In the genomic region with DNA sequence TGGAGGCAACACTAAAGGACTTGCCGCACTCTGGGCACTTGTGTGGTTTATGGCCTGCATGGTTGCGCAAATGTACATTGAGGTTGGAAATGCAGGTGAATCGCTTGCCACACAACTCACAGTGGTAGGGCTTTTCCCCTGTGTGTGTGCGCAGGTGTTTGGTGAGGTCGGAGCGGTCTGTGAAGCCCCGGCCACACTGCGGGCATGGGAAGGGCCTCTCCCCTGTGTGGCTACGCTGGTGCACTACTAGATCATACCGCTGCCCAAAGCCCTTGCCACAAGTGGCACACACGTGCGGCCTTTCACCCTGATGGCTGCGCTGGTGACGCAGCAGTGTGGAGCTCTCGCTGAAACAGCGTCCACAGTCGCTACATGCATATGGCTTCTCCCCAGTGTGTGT, we compare ENCODE assay signal across 17 mouse cellular contexts. TPM values are rescaled to one million over a fixed set of nuclear protein-coding genes. Genes with fewer than 3 reads are reported as not detected.
DNase-seq lines count a peak whose midpoint lies in the region; ATAC-seq and TF ChIP-seq lines count a peak whose summit lies in the region.
"Had no signal": no experiment of that assay in that cellular context is flagged by ENCODE, and none has a peak within 500 bp of the region (broad histone marks: within the 10 kb centered on the region; RNA-seq: fewer than 3 reads in every experiment).

No protein-coding gene starts in this region.

- no peak overlapping the region for H3K27ac ChIP-seq in hindbrain, embryonic 15.5 days (replicated peaks)
- no peak overlapping the region for H3K27ac ChIP-seq in hindbrain, embryonic 16.5 days (ENCODE audit: low read depth, low read length)
- no peak overlapping the region for H3K27ac ChIP-seq in midbrain, embryonic 13.5 days
- H3K27ac ChIP-seq in midbrain, embryonic 11.5 days (ENCODE audit: low read depth, low read length): no peak overlapping the region
- no peak overlapping the region for H3K27ac ChIP-seq in MEL (ENCODE audit: control insufficient read depth, low read depth, low read length)
- no peak overlapping the region for H3K27ac ChIP-seq in liver, embryonic 15.5 days (replicated peaks)
- H3K27ac ChIP-seq: heart, embryonic 15.5 days; stomach, postnatal 0 days had no signal

- no peak overlapping the region for H3K9ac ChIP-seq in hindbrain, embryonic 15.5 days
- H3K9ac ChIP-seq in hindbrain, embryonic 16.5 days (ENCODE audit: low read depth, low read length): no peak overlapping the region
- no peak overlapping the region for H3K9ac ChIP-seq in midbrain, embryonic 13.5 days (replicated peaks)
- no peak overlapping the region for H3K9ac ChIP-seq in midbrain, embryonic 11.5 days (ENCODE audit: low read length)
- no peak overlapping the region for H3K9ac ChIP-seq in MEL (ENCODE audit: control insufficient read depth, low read depth, low read length, poor library complexity, severe bottlenecking)
- H3K9ac ChIP-seq in liver, embryonic 15.5 days: no peak overlapping the region
- H3K9ac ChIP-seq: heart, embryonic 15.5 days; lung, embryonic 14.5 days had no signal

- intact Hi-C loops in gastrocnemius, postnatal 36 days (cut with DNase I): no loop called here

- no peaks in the 10 kb centered on the region for H3K79me2 ChIP-seq in MEL (ENCODE audit: control insufficient read depth, insufficient read depth, low read length, poor library complexity)

- no peak for TF ChIP-seq POLR2A in MEL (IDR thresholded peaks at IDR 0.05; ENCODE audit: control insufficient read depth in 1 of 2, insufficient read depth in 1 of 2, low read depth in 1 of 2, low read length in 2 of 2, poor library complexity in 1 of 2)

- H3K27me3 ChIP-seq in hindbrain, embryonic 15.5 days: no peaks in the 10 kb centered on the region
- no peaks in the 10 kb centered on the region for H3K27me3 ChIP-seq in hindbrain, embryonic 16.5 days (replicated peaks; ENCODE audit: control insufficient read depth, insufficient read depth, low read length)
- no peaks in the 10 kb centered on the region for H3K27me3 ChIP-seq in midbrain, embryonic 13.5 days
- H3K27me3 ChIP-seq in midbrain, embryonic 11.5 days (ENCODE audit: control insufficient read depth, insufficient read depth, low read length): no peaks in the 10 kb centered on the region
- no peaks in the 10 kb centered on the region for H3K27me3 ChIP-seq in MEL (ENCODE audit: control insufficient read depth in 1 of 2, insufficient read depth in 2 of 2, low read length in 2 of 2)
- H3K27me3 ChIP-seq in liver, embryonic 15.5 days: no peaks in the 10 kb centered on the region
- H3K27me3 ChIP-seq: heart, embryonic 15.5 days had no signal

- no peaks in the 10 kb centered on the region for H3K9me3 ChIP-seq in hindbrain, embryonic 15.5 days
- no peaks in the 10 kb centered on the region for H3K9me3 ChIP-seq in hindbrain, embryonic 16.5 days (ENCODE audit: control insufficient read depth, low read length)
- H3K9me3 ChIP-seq in midbrain, embryonic 13.5 days: no peaks in the 10 kb centered on the region
- H3K9me3 ChIP-seq in midbrain, embryonic 11.5 days (ENCODE audit: control insufficient read depth, low read length): no peaks in the 10 kb centered on the region
- no peaks in the 10 kb centered on the region for H3K9me3 ChIP-seq in MEL (replicated peaks; ENCODE audit: insufficient read depth, low read length)
- no peaks in the 10 kb centered on the region for H3K9me3 ChIP-seq in liver, embryonic 15.5 days (replicated peaks)
- H3K9me3 ChIP-seq: heart, embryonic 15.5 days had no signal

- no peak for TF ChIP-seq CTCF in MEL (IDR thresholded peaks at IDR 0.05 in 2 of 3, conservative IDR thresholded peaks at IDR 0.05 in 1 of 3; ENCODE audit: control insufficient read depth in 1 of 3, insufficient read depth in 1 of 3, low read depth in 2 of 3, low read length in 3 of 3, poor library complexity in 1 of 3, severe bottlenecking in 1 of 3)

- TF ChIP-seq EP300 in MEL (IDR thresholded peaks at IDR 0.05; ENCODE audit: low read depth in 1 of 2, low read length in 2 of 2): no peak

- no peak overlapping the region for H3K4me3 ChIP-seq in hindbrain, embryonic 15.5 days
- H3K4me3 ChIP-seq in hindbrain, embryonic 16.5 days (ENCODE audit: low read length): no peak overlapping the region
- H3K4me3 ChIP-seq in midbrain, embryonic 13.5 days (replicated peaks): no peak overlapping the region
- no peak overlapping the region for H3K4me3 ChIP-seq in midbrain, embryonic 11.5 days (ENCODE audit: low read depth, low read length)
- no peak overlapping the region for H3K4me3 ChIP-seq in MEL (ENCODE audit: control insufficient read depth in 1 of 2, insufficient read depth in 1 of 2, low read depth in 2 of 2, low read length in 2 of 2)
- H3K4me3 ChIP-seq in liver, embryonic 15.5 days (replicated peaks): no peak overlapping the region
- H3K4me3 ChIP-seq: heart, embryonic 15.5 days had no signal

- TF ChIP-seq RAD21 in MEL (IDR thresholded peaks at IDR 0.05; ENCODE audit: low read depth, low read length): no peak

- H3K4me1 ChIP-seq in hindbrain, embryonic 15.5 days (replicated peaks): peaks cover 10% of the 10 kb centered on the region
- H3K4me1 ChIP-seq in hindbrain, embryonic 16.5 days (ENCODE audit: control insufficient read depth, insufficient read depth, low read depth, low read length): no peaks in the 10 kb centered on the region; the same call in 1 of the 2 replicates
- H3K4me1 ChIP-seq in midbrain, embryonic 13.5 days (replicated peaks): no peaks in the 10 kb centered on the region
- no peaks in the 10 kb centered on the region for H3K4me1 ChIP-seq in midbrain, embryonic 11.5 days (ENCODE audit: control insufficient read depth, insufficient read depth, low read length)
- H3K4me1 ChIP-seq in MEL (ENCODE audit: control insufficient read depth in 1 of 2, insufficient read depth in 2 of 2, low read length in 2 of 2): no peaks in the 10 kb centered on the region
- H3K4me1 ChIP-seq in liver, embryonic 15.5 days (replicated peaks): peaks cover 4% of the 10 kb centered on the region

- no peak overlapping the region for H3K4me2 ChIP-seq in hindbrain, embryonic 15.5 days
- H3K4me2 ChIP-seq in hindbrain, embryonic 16.5 days (ENCODE audit: low read length): no peak overlapping the region
- H3K4me2 ChIP-seq in midbrain, embryonic 13.5 days (replicated peaks): no peak overlapping the region
- H3K4me2 ChIP-seq in midbrain, embryonic 11.5 days: no peak overlapping the region
- H3K4me2 ChIP-seq in liver, embryonic 15.5 days: no peak overlapping the region
- H3K4me2 ChIP-seq: heart, embryonic 15.5 days; lung, embryonic 14.5 days had no signal

- WGBS in hindbrain, embryonic 15.5 days: 86% methylated on average over 17 of the region's 17 CpGs
- 83% methylated on average over 17 of the region's 17 CpGs for WGBS in hindbrain, embryonic 16.5 days
- WGBS in midbrain, embryonic 13.5 days: 81% methylated on average over 17 of the region's 17 CpGs
- 85% methylated on average over 17 of the region's 17 CpGs for WGBS in midbrain, embryonic 11.5 days
- 89% methylated on average over 17 of the region's 17 CpGs for WGBS in liver, embryonic 15.5 days (ENCODE audit: insufficient replicate concordance)

- DNase-seq in midbrain, embryonic 11.5 days (ENCODE audit: low spot score, missing footprints): no peak
- peak; percentile 15 for DNase-seq in MEL (ENCODE audit: low read depth, low spot score)
- DNase-seq in layer of hippocampus, postnatal 25 days (ENCODE audit: extremely low spot score in 1 of 2, low spot score in 1 of 2): no peak
- no peak for DNase-seq in gastrocnemius, postnatal 36 days
- DNase-seq: adrenal gland, postnatal 25 days; lung, embryonic 14.5 days; spleen, adult 18-20 months had no signal

- peak; percentile 43 for ATAC-seq in hindbrain, embryonic 15.5 days (ENCODE audit: low FRiP score, low read depth)
- no peak for ATAC-seq in hindbrain, embryonic 16.5 days
- peak; percentile 37; the same call in 1 of the 2 replicates for ATAC-seq in midbrain, embryonic 13.5 days
- ATAC-seq in midbrain, embryonic 11.5 days (ENCODE audit: low FRiP score): no peak
- ATAC-seq in liver, embryonic 15.5 days (ENCODE audit: insufficient read depth): peak; percentile 14; the same call in 1 of the 2 replicates

- H3K36me3 ChIP-seq in hindbrain, embryonic 15.5 days: peaks cover 32% of the 10 kb centered on the region
- 0 out of 2 replicates have a peak, but pooled peaks cover 3% of the 10 kb centered on the region for H3K36me3 ChIP-seq in hindbrain, embryonic 16.5 days (ENCODE audit: control insufficient read depth, insufficient read depth, low read length)
- H3K36me3 ChIP-seq in midbrain, embryonic 13.5 days: peaks cover 56% of the 10 kb centered on the region
- peaks cover 6% of the 10 kb centered on the region; the same call in 1 of the 2 replicates for H3K36me3 ChIP-seq in midbrain, embryonic 11.5 days (ENCODE audit: control insufficient read depth, insufficient read depth, low read length)
- H3K36me3 ChIP-seq in MEL (ENCODE audit: control insufficient read depth in 1 of 2, insufficient read depth in 2 of 2, low read length in 2 of 2): peaks cover 4 to 10% of the 10 kb centered on the region in 2 experiments
- H3K36me3 ChIP-seq in liver, embryonic 15.5 days (replicated peaks): peaks cover 78% of the 10 kb centered on the region

RNA-seq across cellular contexts. Expression of gene Zfp692, which starts 9.5 kb away (rescaled TPM):
- polyA plus RNA-seq in hindbrain, embryonic 15.5 days (2015; fragmentation: Nextera tagmentation; extraction: Ambion mirVana): 30.2 and 30.8 TPM in 2 replicates
- 29.2 and 30.1 TPM in 2 replicates for polyA plus RNA-seq in hindbrain, embryonic 16.5 days (2015; fragmentation: Nextera tagmentation; extraction: Ambion mirVana)
- polyA plus RNA-seq in midbrain, embryonic 13.5 days (2015; fragmentation: Nextera tagmentation; extraction: Ambion mirVana): 26.0 and 28.8 TPM in 2 replicates
- 13.2 and 13.4 TPM in 2 replicates for polyA plus RNA-seq in midbrain, embryonic 11.5 days (2014; fragmentation: Nextera tagmentation; extraction: Ambion mirVana)
- total RNA-seq in MEL (2012; rRNA removed): 16.0 and 25.7 TPM in 2 replicates
- polyA plus RNA-seq in MEL (2012; ENCODE audit: insufficient read depth in 1 of 2, insufficient read length in 2 of 2, low read depth in 1 of 2, low replicate concordance in 2 of 2, missing spikeins in 1 of 2): 10 to 100 TPM in 1 of 2 experiments, not detected in 1; 38.0 TPM
- polyA plus RNA-seq in liver, embryonic 15.5 days (2015; fragmentation: Nextera tagmentation; extraction: Ambion mirVana): 9.4 and 11.5 TPM in 2 replicates
- 10 to 100 TPM; 19.3 to 28.6 TPM for total RNA-seq in layer of hippocampus, postnatal 25 days (2021)
- total RNA-seq in gastrocnemius, postnatal 36 days (2021): 1 to 10 TPM; 3.4 to 4.0 TPM

RNA-seq across cellular contexts. Expression of gene Zfp672, which starts 13.8 kb away (rescaled TPM):
- 37.5 and 39.4 TPM in 2 replicates for polyA plus RNA-seq in hindbrain, embryonic 15.5 days (2015; fragmentation: Nextera tagmentation; extraction: Ambion mirVana)
- polyA plus RNA-seq in hindbrain, embryonic 16.5 days (2015; fragmentation: Nextera tagmentation; extraction: Ambion mirVana): 38.2 and 38.6 TPM in 2 replicates
- 38.6 and 39.7 TPM in 2 replicates for polyA plus RNA-seq in midbrain, embryonic 13.5 days (2015; fragmentation: Nextera tagmentation; extraction: Ambion mirVana)
- polyA plus RNA-seq in midbrain, embryonic 11.5 days (2014; fragmentation: Nextera tagmentation; extraction: Ambion mirVana): 22.8 and 22.9 TPM in 2 replicates
- total RNA-seq in MEL (2012; rRNA removed): 27.2 and 39.5 TPM in 2 replicates
- polyA plus RNA-seq in MEL (2012; ENCODE audit: insufficient read depth in 1 of 2, insufficient read length in 2 of 2, low read depth in 1 of 2, low replicate concordance in 2 of 2, missing spikeins in 1 of 2): 10 to 100 TPM in 1 of 2 experiments, not detected in 1; 22.6 TPM
- polyA plus RNA-seq in liver, embryonic 15.5 days (2015; fragmentation: Nextera tagmentation; extraction: Ambion mirVana): 35.0 and 36.0 TPM in 2 replicates
- total RNA-seq in layer of hippocampus, postnatal 25 days (2021): 10 to 100 TPM; 45.9 to 47.7 TPM
- total RNA-seq in gastrocnemius, postnatal 36 days (2021): 10 to 100 TPM; 36.7 to 41.7 TPM

RNA-seq across cellular contexts. Expression of gene Sh3bp5l, which starts 14.2 kb away (rescaled TPM):
- 48.4 and 51.9 TPM in 2 replicates for polyA plus RNA-seq in hindbrain, embryonic 15.5 days (2015; fragmentation: Nextera tagmentation; extraction: Ambion mirVana)
- 48.0 and 50.6 TPM in 2 replicates for polyA plus RNA-seq in hindbrain, embryonic 16.5 days (2015; fragmentation: Nextera tagmentation; extraction: Ambion mirVana)
- 48.4 and 50.7 TPM in 2 replicates for polyA plus RNA-seq in midbrain, embryonic 13.5 days (2015; fragmentation: Nextera tagmentation; extraction: Ambion mirVana)
- polyA plus RNA-seq in midbrain, embryonic 11.5 days (2014; fragmentation: Nextera tagmentation; extraction: Ambion mirVana): 26.8 and 34.2 TPM in 2 replicates
- total RNA-seq in MEL (2012; rRNA removed): 27.3 and 31.7 TPM in 2 replicates
- 10 to 100 TPM in 1 of 2 experiments, not detected in 1; 32.8 TPM for polyA plus RNA-seq in MEL (2012; ENCODE audit: insufficient read depth in 1 of 2, insufficient read length in 2 of 2, low read depth in 1 of 2, low replicate concordance in 2 of 2, missing spikeins in 1 of 2)
- polyA plus RNA-seq in liver, embryonic 15.5 days (2015; fragmentation: Nextera tagmentation; extraction: Ambion mirVana): 16.7 and 19.0 TPM in 2 replicates
- 10 to 100 TPM; 55.1 to 55.8 TPM for total RNA-seq in layer of hippocampus, postnatal 25 days (2021)
- total RNA-seq in gastrocnemius, postnatal 36 days (2021): 10 to 100 TPM; 26.1 to 27.9 TPM

RNA-seq across cellular contexts. Expression of gene 4930438A08Rik, which starts 41.7 kb away (rescaled TPM):
- not detected in 2 replicates for polyA plus RNA-seq in hindbrain, embryonic 15.5 days (2015; fragmentation: Nextera tagmentation; extraction: Ambion mirVana)
- 0.11 TPM in 1 of 2 replicates, not detected in the other for polyA plus RNA-seq in hindbrain, embryonic 16.5 days (2015; fragmentation: Nextera tagmentation; extraction: Ambion mirVana)
- polyA plus RNA-seq in midbrain, embryonic 13.5 days (2015; fragmentation: Nextera tagmentation; extraction: Ambion mirVana): not detected in 2 replicates
- polyA plus RNA-seq in midbrain, embryonic 11.5 days (2014; fragmentation: Nextera tagmentation; extraction: Ambion mirVana): not detected in 2 replicates
- total RNA-seq in MEL (2012; rRNA removed): not detected in 2 replicates
- polyA plus RNA-seq in MEL (2012; ENCODE audit: insufficient read depth in 1 of 2, insufficient read length in 2 of 2, low read depth in 1 of 2, low replicate concordance in 2 of 2, missing spikeins in 1 of 2): not detected
- polyA plus RNA-seq in liver, embryonic 15.5 days (2015; fragmentation: Nextera tagmentation; extraction: Ambion mirVana): 2.9 and 3.2 TPM in 2 replicates
- total RNA-seq in layer of hippocampus, postnatal 25 days (2021): not detected
- not detected for total RNA-seq in gastrocnemius, postnatal 36 days (2021)
- total RNA-seq: adrenal gland, postnatal 25 days; gastrocnemius, postnatal 4 days; left cerebral cortex, postnatal 25 days; neutrophil, adult 5-6 weeks had no signal
- polyA plus RNA-seq: heart, embryonic 15.5 days; kidney, embryonic 16.5 days; lung, embryonic 14.5 days had no signal

Comparison
In these comparisons a context has a peak if more than half of its experiments do, and no peak if none do; other contexts are left out.
1. ATAC-seq: peak in hindbrain, embryonic 15.5 days (single experiment), midbrain, embryonic 13.5 days (single experiment) and liver, embryonic 15.5 days (single experiment); none in hindbrain, embryonic 16.5 days (single experiment) and midbrain, embryonic 11.5 days (single experiment).